Mouse (Mus musculus) erythroblast, embryonic 14.5 days (primary cell): ENCODE results near the gene Clps.

Experiments
- GATA1 ChIP-seq: IDR thresholded peaks from 2 replicates; pipeline ENCODE4 v1.6.1; 2012; ENCODE audit warnings: low read length, inconsistent platforms, mixed read lengths
- TAL1 ChIP-seq: IDR thresholded peaks from 3 replicates; pipeline ENCODE4 v1.6.1; 2012; ENCODE audit warnings: low read length, inconsistent platforms, mixed read lengths

DNA sequence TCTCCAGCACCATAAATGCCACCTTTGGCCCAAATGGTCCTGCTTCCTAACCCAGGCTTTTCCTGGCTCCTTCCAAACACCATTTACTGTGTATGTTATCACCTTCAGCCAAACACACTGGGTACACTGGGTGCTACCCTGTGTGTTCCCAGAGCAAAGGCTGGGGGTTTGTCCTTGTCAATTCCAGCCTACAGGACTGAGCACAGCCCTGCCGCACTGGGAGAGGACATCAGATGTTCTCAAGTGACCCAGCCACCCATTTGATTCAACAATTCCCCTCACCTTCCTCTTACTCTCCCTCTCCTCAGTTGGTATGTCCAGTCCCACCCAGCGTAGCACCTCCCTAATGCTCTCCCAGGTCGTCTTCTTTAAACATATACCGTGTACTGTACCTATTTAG is 40.0 kb downstream of the Clps start:
- TF ChIP-seq TAL1 (no peak), GATA1 (no peak)
